Mouse (Mus musculus): ENCODE measurements around the gene Actr8. TPM values are rescaled to one million over a fixed set of nuclear protein-coding genes. Genes with fewer than 3 reads are reported as not detected.

Gene Actr8
- 10.9 and 11.4 TPM in 2 replicates for polyA plus RNA-seq (2012; rRNA removed)

GRCm38 (mm10) chr14:29978254-29979204 lies at the start of gene Actr8:
Gene Actr8 (plus strand): TSS chr14:29978337.

GRCm38 (mm10) chr14:29968075-29968821 lies 9.9 kb upstream of the Actr8 start, which contains the start of gene Selenok:
Gene Selenok (plus strand): TSS chr14:29968308.

GRCm38 (mm10) chr14:30008733-30009575 lies 30.8 kb downstream of the Actr8 start, which contains the start of the genes Il17rb and Chdh:
Gene Il17rb (minus strand): TSS chr14:30008896.
Gene Chdh (plus strand): TSS chr14:30009023.

Other genes starting within 250 kb of the Actr8 start
- 15.1 and 18.9 TPM in 2 replicates for gene Selenok, start 10.0 kb upstream of the Actr8 start, polyA plus RNA-seq (2012; rRNA removed)
- gene Il17rb, start 30.6 kb downstream of the Actr8 start, polyA plus RNA-seq (2012; rRNA removed), result 2.2 and 2.7 TPM in 2 replicates
- 42.4 and 46.3 TPM in 2 replicates for gene Chdh, start 30.7 kb downstream of the Actr8 start, polyA plus RNA-seq (2012; rRNA removed)

Measured in colon, adult 2 months (tissue).